Mouse (Mus musculus) c-Kit-negative CD71-positive TER-119-positive erythroid progenitor cells, embryonic 14.5 days (primary cell): ENCODE measurements around the gene Sparc.

Source experiments
- DNase-seq: peaks from one replicate; pipeline ENCODE4 v3.0.0-alpha.2; 2013; ENCODE audit warnings: low read depth, low spot score

Gene Sparc

GRCm38 (mm10) chr11:55405601-55406469 lies 17.1 kb downstream of the Sparc start:
- no peak for DNase-seq

GRCm38 (mm10) chr11:55404659-55405457 lies 18.1 kb downstream of the Sparc start:
- DNase-seq = no peak

GRCm38 (mm10) chr11:55400863-55401262 lies 22.1 kb downstream of the Sparc start:
- no peak for DNase-seq

GRCm38 (mm10) chr11:55398371-55398770 lies 24.6 kb downstream of the Sparc start:
- DNase-seq = no peak

- DNase-seq = no peak
Observed at GRCm38 (mm10) chr11:55397441-55397840, 25.5 kb downstream of the Sparc start.

- DNase-seq = no peak
Observed at GRCm38 (mm10) chr11:55397036-55397435, 25.9 kb downstream of the Sparc start.

GRCm38 (mm10) chr11:55395073-55395642 lies 27.8 kb downstream of the Sparc start:
- no peak for DNase-seq

GRCm38 (mm10) chr11:55394592-55394991 lies 28.4 kb downstream of the Sparc start:
- no peak for DNase-seq

- no peak for DNase-seq
Observed at GRCm38 (mm10) chr11:55392474-55392873, 30.5 kb downstream of the Sparc start.

- DNase-seq = peak; percentile 27
Observed at GRCm38 (mm10) chr11:55389778-55390177, 33.2 kb downstream of the Sparc start.

GRCm38 (mm10) chr11:55387576-55387975 lies 35.4 kb downstream of the Sparc start:
- no peak for DNase-seq

GRCm38 (mm10) chr11:55386424-55387063 lies 36.4 kb downstream of the Sparc start:
- DNase-seq = peak; percentile 27

- DNase-seq = no peak
Observed at GRCm38 (mm10) chr11:55383463-55384045, 39.4 kb downstream of the Sparc start.

GRCm38 (mm10) chr11:55380908-55381307 lies 42.1 kb downstream of the Sparc start:
- no peak for DNase-seq

GRCm38 (mm10) chr11:55378371-55378770 lies 44.6 kb downstream of the Sparc start:
- no peak for DNase-seq

- peak; percentile 27 for DNase-seq
Observed at GRCm38 (mm10) chr11:55373838-55374237, 49.1 kb downstream of the Sparc start.

GRCm38 (mm10) chr11:55373373-55373772 lies 49.6 kb downstream of the Sparc start:
- no peak for DNase-seq

GRCm38 (mm10) chr11:55372001-55372400 lies 51.0 kb downstream of the Sparc start:
- DNase-seq = no peak

- no peak for DNase-seq
Observed at GRCm38 (mm10) chr11:55369093-55369471, 53.9 kb downstream of the Sparc start.

- no peak for DNase-seq
Observed at GRCm38 (mm10) chr11:55368388-55369092, 54.4 kb downstream of the Sparc start.

- no peak for DNase-seq
Observed at GRCm38 (mm10) chr11:55367783-55368182, 55.2 kb downstream of the Sparc start.
